Mouse (Mus musculus) heart, adult 2 months (tissue): ENCODE measurements around the gene Gm4175. TPM values are rescaled to one million over a fixed set of nuclear protein-coding genes. Genes with fewer than 3 reads are reported as not detected.
"Not testable (repeated sequence)": the region's sequence is repeated elsewhere in the genome, so short reads cannot be mapped to it uniquely, and the experiment has no call there.

Experiments used
- DNase-seq, 2 experiments: peaks; one replicate each; pipeline ENCODE4 v3.0.0; 2021
- H3K27ac ChIP-seq: fragments of 200-600 bp; 2 replicates; pipeline ENCODE4 v1.8.1; 2022
- H3K27me3 ChIP-seq: fragments of 200-500 bp; 2 replicates; pipeline ENCODE4 v1.6.1; 2012; ENCODE audit warnings: mild to moderate bottlenecking, low read length, inconsistent platforms, mixed read lengths; ENCODE audit not compliant: control insufficient read depth, insufficient read depth
- H3K36me3 ChIP-seq: fragments of 200-500 bp; 2 replicates; pipeline ENCODE4 v1.6.1; 2012; ENCODE audit warnings: low read length, inconsistent platforms; ENCODE audit not compliant: control insufficient read depth, insufficient read depth
- H3K4me1 ChIP-seq: fragments of 200-500 bp; 2 replicates; pipeline ENCODE4 v1.6.1; 2011; ENCODE audit warnings: low read length; ENCODE audit not compliant: control insufficient read depth, insufficient read depth
- H3K4me3 ChIP-seq: fragments of 200-600 bp; 2 replicates; pipeline ENCODE4 v1.8.1; 2022
- H3K79me2 ChIP-seq: fragments of 200-500 bp; replicated peaks from 2 replicates; pipeline ENCODE4 v1.6.1; 2012; ENCODE audit warnings: mild to moderate bottlenecking, inconsistent platforms, low read length, moderate library complexity, mixed read lengths; ENCODE audit not compliant: control insufficient read depth, insufficient read depth
- H3K9ac ChIP-seq: fragments of 200-500 bp; 2 replicates; pipeline ENCODE4 v1.6.1; 2012; ENCODE audit warnings: low read depth, mild to moderate bottlenecking, control low read depth, inconsistent platforms, low read length, mixed read lengths
- WGBS: fragments of 180-500 bp; shearing (Covaris S2); methylation state at CpG from one replicate; pipeline ENCODE4 v1.1.7; 2018; 5-methylcytosine and 5-hydroxymethylcytosine counted together
- intact Hi-C: fragments of 180-260 bp; cut with DNase I; formaldehyde crosslinking; loops from one replicate; pipeline ENCODE4 v1.15.1; 2025
- long read RNA-seq: library from polyadenylated mRNA; stranded (forward); transcript quantifications from one replicate; pipeline ENCODE4 v2.0.0, GENCODE M21; 2021
- polyA plus RNA-seq: library from polyadenylated mRNA; depleted of rRNA; stranded (reverse); fragments of >200 nt; gene quantifications from 2 replicates; pipeline ENCODE4 v1.2.3, GENCODE M21; 2012; rRNA removed
- total RNA-seq, 2 experiments: library from RNA; stranded (reverse); gene quantifications; 2 replicates each; pipeline ENCODE4 v1.2.3; 2021

Gene Gm4175
- total RNA-seq (not detected), polyA plus RNA-seq (not detected in 2 replicates)
- long read RNA-seq = 0 reads

DNA sequence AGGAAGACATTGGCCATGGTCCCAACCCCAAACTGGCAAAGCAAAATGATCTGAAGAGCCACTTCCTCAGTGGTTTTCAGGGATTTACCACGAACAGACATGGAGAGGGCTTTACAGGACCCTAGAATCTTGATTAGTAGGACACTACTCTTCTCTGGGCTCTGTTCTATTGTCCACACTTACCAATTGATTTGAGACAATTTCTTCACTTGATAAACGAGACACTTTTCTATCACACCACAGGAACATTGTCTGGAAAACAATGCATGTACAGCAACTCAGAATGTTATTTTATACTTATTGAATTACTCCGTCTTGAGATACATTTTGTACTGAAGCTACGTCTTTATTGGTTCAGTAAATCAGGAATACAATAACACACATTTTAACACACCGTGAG lies at the start of gene Gm4175:
Gene Gm4175, minus strand, starts transcription at position 101 of the 400 bp plus-strand sequence.
- H3K36me3 ChIP-seq, DNase-seq, H3K4me3 ChIP-seq, H3K27me3 ChIP-seq, H3K79me2 ChIP-seq, H3K4me1 ChIP-seq, intact Hi-C loops, H3K9ac ChIP-seq, H3K27ac ChIP-seq: not testable (repeated sequence)
- WGBS = no CpG with 5 or more reads among the region's 5 CpGs

- H3K79me2 ChIP-seq, intact Hi-C loops, H3K36me3 ChIP-seq, H3K4me3 ChIP-seq, DNase-seq, H3K27ac ChIP-seq, H3K4me1 ChIP-seq, H3K27me3 ChIP-seq, H3K9ac ChIP-seq: not testable (repeated sequence)
- no CpG with 5 or more reads among the region's 3 CpGs for WGBS
Measured at GRCm38 (mm10) chr7:21796628-21797027, 35.4 kb upstream of the Gm4175 start, which contains the start of gene Gm4177. TSS of gene Gm4177 (minus strand) at chr7:21796728.

Other genes starting within 250 kb of the Gm4175 start
- not detected for gene Vmn1r130, start 249.7 kb downstream of the Gm4175 start, total RNA-seq
- not detected in 2 replicates for gene Vmn1r130, start 249.7 kb downstream of the Gm4175 start, polyA plus RNA-seq
- not detected for gene Vmn1r131, start 215.4 kb downstream of the Gm4175 start, total RNA-seq
- gene Vmn1r131, start 215.4 kb downstream of the Gm4175 start, polyA plus RNA-seq = not detected in 2 replicates
- gene Vmn1r132, start 147.4 kb downstream of the Gm4175 start, total RNA-seq = not detected
- gene Vmn1r132, start 147.4 kb downstream of the Gm4175 start, polyA plus RNA-seq = not detected in 2 replicates
- gene Gm4177, start 35.3 kb upstream of the Gm4175 start, total RNA-seq = not detected
- not detected in 2 replicates for gene Gm4177, start 35.3 kb upstream of the Gm4175 start, polyA plus RNA-seq
- not detected for gene Vmn1r135, start 70.9 kb upstream of the Gm4175 start, total RNA-seq
- gene Vmn1r135, start 70.9 kb upstream of the Gm4175 start, polyA plus RNA-seq = not detected in 2 replicates
- gene Gm5725, start 82.8 kb upstream of the Gm4175 start, total RNA-seq = not detected
- gene Gm5725, start 82.8 kb upstream of the Gm4175 start, polyA plus RNA-seq = not detected in 2 replicates
- gene Gm5891, start 159.8 kb upstream of the Gm4175 start, total RNA-seq = not detected
- not detected in 2 replicates for gene Gm5891, start 159.8 kb upstream of the Gm4175 start, polyA plus RNA-seq
- not detected for gene Vmn1r137, start 233.1 kb upstream of the Gm4175 start, total RNA-seq
- not detected in 2 replicates for gene Vmn1r137, start 233.1 kb upstream of the Gm4175 start, polyA plus RNA-seq